In genomic region chr1:40785876-40786445, GRCm38 (mm10) we compare ENCODE assay signal across 28 mouse cellular contexts. TPM values are rescaled to one million over a fixed set of nuclear protein-coding genes. Genes with fewer than 3 reads are reported as not detected.
A peak's percentile ranks its signal among the peaks of the same experiment; 100 is the strongest.
DNase-seq lines count a peak whose midpoint lies in the region.
"Had no signal": no experiment of that assay in that cellular context is flagged by ENCODE, and none has a peak within 500 bp of the region (broad histone marks: within the 10 kb centered on the region; RNA-seq: fewer than 3 reads in every experiment).

No protein-coding gene starts in this region.

- peaks cover 5% of the 10 kb centered on the region; the same call in 1 of the 2 replicates for H3K4me1 ChIP-seq in heart, embryonic 10.5 days
- H3K4me1 ChIP-seq: limb, embryonic 12.5 days had no signal

- no peaks in the 10 kb centered on the region for H3K9me3 ChIP-seq in heart, embryonic 10.5 days
- H3K9me3 ChIP-seq: embryonic facial prominence, embryonic 12.5 days; G1E; heart, embryonic 15.5 days; limb, embryonic 12.5 days; liver, embryonic 15.5 days; megakaryocyte, embryonic 14.5 days; midbrain, embryonic 13.5 days; neural tube, embryonic 15.5 days had no signal

- 87% methylated on average over 11 of the region's 11 CpGs for WGBS in heart, embryonic 10.5 days

- DNase-seq in heart, embryonic 10.5 days (ENCODE audit: low spot score), result peak; percentile 41
- no peak for DNase-seq in heart, adult 18-20 months
- DNase-seq in lung, postnatal 36 days, result peak; percentile 27
- DNase-seq in lung, postnatal 14 days, result no peak
- DNase-seq in kidney, postnatal 25 days, result peak; percentile 66 to 90
- DNase-seq in retina, postnatal 1 day, result no peak
- DNase-seq in yolk sac, embryonic 10.5 days (ENCODE audit: low spot score), result no peak
- DNase-seq: adrenal gland, postnatal 14 days; cerebellum, adult 11-12 months; cerebellum, adult 9-11 months; embryo, embryonic 11 days; gastrocnemius, postnatal 25 days; lung, embryonic 14.5 days; right cerebral cortex, postnatal 25 days; thymus, adult 2 months; thymus, postnatal 36 days had no signal

- no peaks in the 10 kb centered on the region for H3K36me3 ChIP-seq in heart, embryonic 10.5 days
- H3K36me3 ChIP-seq: embryonic facial prominence, embryonic 12.5 days; liver, embryonic 15.5 days had no signal

- no peaks in the 10 kb centered on the region for H3K27me3 ChIP-seq in heart, embryonic 10.5 days (ENCODE audit: insufficient read depth, poor library complexity, severe bottlenecking)
- H3K27me3 ChIP-seq: embryonic facial prominence, embryonic 12.5 days; heart, embryonic 15.5 days; limb, embryonic 12.5 days; liver, embryonic 15.5 days; megakaryocyte, embryonic 14.5 days; midbrain, embryonic 13.5 days; neural tube, embryonic 15.5 days had no signal

- H3K27ac ChIP-seq in heart, embryonic 10.5 days, result no peak overlapping the region
- H3K27ac ChIP-seq: embryonic facial prominence, embryonic 12.5 days; heart, embryonic 15.5 days; limb, embryonic 12.5 days; liver, embryonic 15.5 days; midbrain, embryonic 13.5 days; neural tube, embryonic 15.5 days had no signal

- H3K4me3 ChIP-seq in heart, embryonic 10.5 days, result no peak overlapping the region
- H3K4me3 ChIP-seq: embryonic facial prominence, embryonic 12.5 days; heart, embryonic 15.5 days; limb, embryonic 12.5 days; liver, embryonic 15.5 days; megakaryocyte, embryonic 14.5 days; midbrain, embryonic 13.5 days; neural tube, embryonic 15.5 days had no signal

RNA-seq across cellular contexts. Expression of gene Mfsd9, which starts 4.5 kb away (rescaled TPM):
- 1.6 and 2.4 TPM in 2 replicates for polyA plus RNA-seq in heart, embryonic 10.5 days (2016; fragmentation: Nextera tagmentation; extraction: Ambion mirVana)
- total RNA-seq in heart, adult 18-20 months (2021), result under 1 TPM; 0.62 to 0.69 TPM

RNA-seq across cellular contexts. Expression of gene Tmem182, which starts 19.4 kb away (rescaled TPM):
- 5.1 and 12.1 TPM in 2 replicates for polyA plus RNA-seq in heart, embryonic 10.5 days (2016; fragmentation: Nextera tagmentation; extraction: Ambion mirVana)
- 100 to 1,000 TPM; 147 to 160 TPM for total RNA-seq in heart, adult 18-20 months (2021)
- total RNA-seq: monocyte, adult 5-6 weeks had no signal
- polyA plus RNA-seq: forebrain, embryonic 14.5 days; G1E; hindbrain, embryonic 11.5 days; liver, adult 2 months had no signal

Comparison
In these comparisons a context has a peak if more than half of its experiments do, and no peak if none do; other contexts are left out.
1. DNase-seq: peak in heart, embryonic 10.5 days (single experiment), lung, postnatal 36 days (single experiment) and kidney, postnatal 25 days (2 of 2); none in heart, adult 18-20 months (0 of 2), lung, postnatal 14 days (single experiment), retina, postnatal 1 day (single experiment) and yolk sac, embryonic 10.5 days (single experiment).